Mouse (Mus musculus) leukemia stem cell, adult 10-12 weeks (primary cell): ENCODE measurements around the gene Armcx3. TPM values are rescaled to one million over a fixed set of nuclear protein-coding genes. Genes with fewer than 3 reads are reported as not detected.

ENCODE experiments used
- polyA plus RNA-seq: library from polyadenylated mRNA; stranded (reverse); fragments of >175 nt; gene quantifications from 2 replicates; pipeline ENCODE4 v1.2.3, GENCODE M21; 2012; ENCODE audit warnings: low replicate concordance

Gene Armcx3
- polyA plus RNA-seq, result 1.4 and 1.5 TPM in 2 replicates

GRCm38 (mm10) chrX:134756434-134757292 is at the start of gene Armcx3:
Gene Armcx3 (plus strand): TSS chrX:134756595.

GRCm38 (mm10) chrX:134717752-134718308 is 38.6 kb upstream of the Armcx3 start, which contains the start of gene Armcx1:
Gene Armcx1 (plus strand): TSS chrX:134717963.

GRCm38 (mm10) chrX:134750764-134751592 is 5.4 kb upstream of the Armcx3 start, which contains the start of gene Armcx6:
Gene Armcx6 (minus strand): TSS chrX:134751417.

GRCm38 (mm10) chrX:134808755-134809224 is 52.4 kb downstream of the Armcx3 start, which contains the start of gene Armcx2:
Gene Armcx2 (minus strand): TSS chrX:134809221.

Other genes starting within 250 kb of the Armcx3 start
- gene Timm8a1, start 214.7 kb upstream of the Armcx3 start, polyA plus RNA-seq, result 1.8 and 5.5 TPM in 2 replicates
- gene Btk, start 173.0 kb upstream of the Armcx3 start, polyA plus RNA-seq, result 2.6 and 18.3 TPM in 2 replicates
- 13.6 and 33.8 TPM in 2 replicates for gene Rpl36a, start 170.9 kb upstream of the Armcx3 start, polyA plus RNA-seq
- gene Gla, start 155.5 kb upstream of the Armcx3 start, polyA plus RNA-seq, result 0.29 and 0.36 TPM in 2 replicates
- 2.8 and 11.1 TPM in 2 replicates for gene Hnrnph2, start 155.4 kb upstream of the Armcx3 start, polyA plus RNA-seq
- 0.15 and 0.26 TPM in 2 replicates for gene Armcx4, start 70.1 kb upstream of the Armcx3 start, polyA plus RNA-seq
- 0.16 and 0.35 TPM in 2 replicates for gene Armcx1, start 38.6 kb upstream of the Armcx3 start, polyA plus RNA-seq
- 0.55 and 1.2 TPM in 2 replicates for gene Armcx6, start 5.2 kb upstream of the Armcx3 start, polyA plus RNA-seq
- 2.1 and 11.5 TPM in 2 replicates for gene Armcx2, start 52.6 kb downstream of the Armcx3 start, polyA plus RNA-seq
- not detected in 2 replicates for gene Nxf2, start 208.2 kb downstream of the Armcx3 start, polyA plus RNA-seq